Mouse (Mus musculus): ENCODE data around the gene Selplg. TPM values are rescaled to one million over a fixed set of nuclear protein-coding genes. Genes with fewer than 3 reads are reported as not detected.

The Selplg gene
- polyA plus RNA-seq, 2 experiments = 4.0 to 5.4 TPM

- H3K9me3 ChIP-seq (ENCODE audit: control insufficient read depth, low read length) = peaks cover 9% of the 10 kb centered on the region
- H3K27me3 ChIP-seq (ENCODE audit: control insufficient read depth, insufficient read depth, low read length) = no peaks in the 10 kb centered on the region
- no peak for TF ChIP-seq POLR2A (IDR thresholded peaks at IDR 0.05; ENCODE audit: borderline replicate concordance, extremely low read depth, insufficient read depth, insufficient read length)
- no peak overlapping the region for H3K27ac ChIP-seq (replicated peaks; ENCODE audit: low read depth, low read length)
- no peak overlapping the region for H3K9ac ChIP-seq (ENCODE audit: low read depth, low read length, severe bottlenecking)
- H3K4me1 ChIP-seq (ENCODE audit: control insufficient read depth, insufficient read depth, low read length) = peaks cover 27% of the 10 kb centered on the region
- no peaks in the 10 kb centered on the region for H3K36me3 ChIP-seq (ENCODE audit: control insufficient read depth, insufficient read depth, low read length)
- H3K4me3 ChIP-seq (replicated peaks; ENCODE audit: low read length) = no peak overlapping the region
- ATAC-seq (ENCODE audit: low FRiP score, low read depth) (no peak), DNase-seq (ENCODE audit: low spot score) (no peak)
- no peak overlapping the region for H3K4me2 ChIP-seq (replicated peaks; ENCODE audit: low read depth, low read length, severe bottlenecking)
- 91% methylated on average over 4 of the region's 4 CpGs for WGBS
These were observed 22.3 kb downstream of the Selplg start for GRCm38 (mm10) chr5:113810111-113810510.

- peak; percentile 39 for ATAC-seq (ENCODE audit: low FRiP score, low read depth)
- no peaks in the 10 kb centered on the region for H3K27me3 ChIP-seq (ENCODE audit: control insufficient read depth, insufficient read depth, low read length)
- peak; percentile 73 for DNase-seq (ENCODE audit: low spot score)
- H3K4me1 ChIP-seq (ENCODE audit: control insufficient read depth, insufficient read depth, low read length) = peaks cover 30% of the 10 kb centered on the region
- peak overlapping the region; percentile 8; the same call in 1 of the 2 replicates for H3K4me2 ChIP-seq (replicated peaks; ENCODE audit: low read depth, low read length, severe bottlenecking)
- no peak for TF ChIP-seq POLR2A (IDR thresholded peaks at IDR 0.05; ENCODE audit: borderline replicate concordance, extremely low read depth, insufficient read depth, insufficient read length)
- 0 out of 2 replicates have a peak overlapping the region, but pooled peaks have one; percentile 13 for H3K27ac ChIP-seq (replicated peaks; ENCODE audit: low read depth, low read length)
- H3K9me3 ChIP-seq (ENCODE audit: control insufficient read depth, low read length) = peaks cover 9% of the 10 kb centered on the region
- WGBS = 27% methylated on average over 2 of the region's 2 CpGs
- no peak overlapping the region for H3K4me3 ChIP-seq (replicated peaks; ENCODE audit: low read length)
- H3K36me3 ChIP-seq (ENCODE audit: control insufficient read depth, insufficient read depth, low read length) = no peaks in the 10 kb centered on the region
- no peak overlapping the region for H3K9ac ChIP-seq (ENCODE audit: low read depth, low read length, severe bottlenecking)
These were observed 24.3 kb downstream of the Selplg start for GRCm38 (mm10) chr5:113808177-113808576.

- H3K9ac ChIP-seq (ENCODE audit: low read depth, low read length, severe bottlenecking) = no peak overlapping the region
- H3K27ac ChIP-seq (replicated peaks; ENCODE audit: low read depth, low read length) = no peak overlapping the region
- peaks cover 9% of the 10 kb centered on the region for H3K9me3 ChIP-seq (ENCODE audit: control insufficient read depth, low read length)
- 11% methylated on average over 9 of the region's 9 CpGs for WGBS
- no peak overlapping the region for H3K4me3 ChIP-seq (replicated peaks; ENCODE audit: low read length)
- TF ChIP-seq POLR2A (IDR thresholded peaks at IDR 0.05; ENCODE audit: borderline replicate concordance, extremely low read depth, insufficient read depth, insufficient read length) = no peak
- no peak for DNase-seq (ENCODE audit: low spot score)
- no peaks in the 10 kb centered on the region for H3K36me3 ChIP-seq (ENCODE audit: control insufficient read depth, insufficient read depth, low read length)
- peak; percentile 18; the same call in 1 of the 2 replicates for ATAC-seq (ENCODE audit: low FRiP score, low read depth)
- H3K27me3 ChIP-seq (ENCODE audit: control insufficient read depth, insufficient read depth, low read length) = no peaks in the 10 kb centered on the region
- H3K4me1 ChIP-seq (ENCODE audit: control insufficient read depth, insufficient read depth, low read length) = peaks cover 30% of the 10 kb centered on the region
- H3K4me2 ChIP-seq (replicated peaks; ENCODE audit: low read depth, low read length, severe bottlenecking) = no peak overlapping the region; the same call in 1 of the 2 replicates
These were observed 24.7 kb downstream of the Selplg start for GRCm38 (mm10) chr5:113807712-113808111.

DNA sequence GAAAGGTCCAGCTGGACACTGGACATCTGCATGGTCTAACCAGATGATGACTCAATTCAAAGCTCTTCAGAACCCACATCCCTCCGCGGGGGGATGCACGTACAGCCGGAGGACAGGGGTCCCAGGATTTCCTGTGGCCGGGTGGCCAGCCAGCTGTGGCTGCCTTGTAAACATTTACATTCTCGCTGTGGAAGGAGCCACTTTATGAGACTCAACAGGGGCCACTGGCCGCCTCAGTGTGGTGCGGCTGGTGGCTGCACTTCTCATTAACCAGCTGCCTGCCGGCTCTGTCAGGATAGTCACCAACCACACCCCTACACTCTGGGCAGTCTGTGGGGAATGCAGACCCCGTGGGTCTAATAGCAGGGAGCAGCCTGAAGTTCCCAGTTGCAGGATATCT lies 26.0 kb downstream of the Selplg start:
- no peaks in the 10 kb centered on the region for H3K27me3 ChIP-seq (ENCODE audit: control insufficient read depth, insufficient read depth, low read length)
- DNase-seq (ENCODE audit: low spot score) = no peak
- H3K9ac ChIP-seq (ENCODE audit: low read depth, low read length, severe bottlenecking) = no peak overlapping the region
- TF ChIP-seq POLR2A (IDR thresholded peaks at IDR 0.05; ENCODE audit: borderline replicate concordance, extremely low read depth, insufficient read depth, insufficient read length) = no peak
- no peak for ATAC-seq (ENCODE audit: low FRiP score, low read depth)
- H3K4me3 ChIP-seq (replicated peaks; ENCODE audit: low read length) = no peak overlapping the region
- 15% methylated on average over 10 of the region's 10 CpGs for WGBS
- H3K4me2 ChIP-seq (replicated peaks; ENCODE audit: low read depth, low read length, severe bottlenecking) = no peak overlapping the region
- H3K4me1 ChIP-seq (ENCODE audit: control insufficient read depth, insufficient read depth, low read length) = peaks cover 30% of the 10 kb centered on the region
- H3K36me3 ChIP-seq (ENCODE audit: control insufficient read depth, insufficient read depth, low read length) = no peaks in the 10 kb centered on the region
- H3K27ac ChIP-seq (replicated peaks; ENCODE audit: low read depth, low read length) = no peak overlapping the region
- H3K9me3 ChIP-seq (ENCODE audit: control insufficient read depth, low read length) = peaks cover 9% of the 10 kb centered on the region

- H3K27ac ChIP-seq (replicated peaks; ENCODE audit: low read depth, low read length) = no peak overlapping the region
- 61% methylated on average over 9 of the region's 9 CpGs for WGBS
These were observed 27.1 kb downstream of the Selplg start for GRCm38 (mm10) chr5:113805301-113805700.

More at GRCm38 (mm10) chr5:113805301-113805700, 27.1 kb downstream of the Selplg start:
- H3K4me1 ChIP-seq (ENCODE audit: control insufficient read depth, insufficient read depth, low read length) = peaks cover 37% of the 10 kb centered on the region
- no peak for ATAC-seq (ENCODE audit: low FRiP score, low read depth)
- H3K36me3 ChIP-seq (ENCODE audit: control insufficient read depth, insufficient read depth, low read length) = no peaks in the 10 kb centered on the region
- 0 out of 2 replicates have a peak, but pooled peaks cover under 1% of the 10 kb centered on the region for H3K9me3 ChIP-seq (ENCODE audit: control insufficient read depth, low read length)
- no peak for TF ChIP-seq POLR2A (IDR thresholded peaks at IDR 0.05; ENCODE audit: borderline replicate concordance, extremely low read depth, insufficient read depth, insufficient read length)
- H3K9ac ChIP-seq (ENCODE audit: low read depth, low read length, severe bottlenecking) = no peak overlapping the region
- H3K27me3 ChIP-seq (ENCODE audit: control insufficient read depth, insufficient read depth, low read length) = no peaks in the 10 kb centered on the region
- H3K4me3 ChIP-seq (replicated peaks; ENCODE audit: low read length) = no peak overlapping the region
- DNase-seq (ENCODE audit: low spot score) = no peak
- no peak overlapping the region for H3K4me2 ChIP-seq (replicated peaks; ENCODE audit: low read depth, low read length, severe bottlenecking)

All from limb, embryonic 14.5 days (tissue).